Mouse (Mus musculus) hematopoietic stem cell, adult 5-6 weeks (primary cell): Measurements from ENCODE around the gene Wdr45b. TPM values are rescaled to one million over a fixed set of nuclear protein-coding genes. Genes with fewer than 3 reads are reported as not detected.
"Not testable (repeated sequence)": the region's sequence is repeated elsewhere in the genome, so short reads cannot be mapped to it uniquely, and the experiment has no call there.

ENCODE experiments used
- ATAC-seq, 2 experiments: fragments of 125-278 bp in 1 of 2; replicated peaks in 1 of 2; 2 replicates each; pipeline ENCODE4 v1.8.0; 2016 to 2017; ENCODE audit warnings: inconsistent platforms in 2 of 2, mild to moderate bottlenecking in 2 of 2, moderate number of reproducible peaks in 2 of 2, low read depth in 1 of 2, moderate TSS enrichment in 1 of 2; ENCODE audit not compliant: low FRiP score in 2 of 2, poor library complexity in 2 of 2, severe bottlenecking in 2 of 2, insufficient read depth in 1 of 2, low TSS enrichment in 1 of 2
- total RNA-seq: library from RNA; stranded (forward); fragments of 172-1452, 232-1000 nt; gene quantifications from 2 replicates; pipeline ENCODE4 v1.2.3, GENCODE M21; 2017

The Wdr45b gene
- total RNA-seq, 1 experiment from 2014 or later: 54.3 TPM

DNA sequence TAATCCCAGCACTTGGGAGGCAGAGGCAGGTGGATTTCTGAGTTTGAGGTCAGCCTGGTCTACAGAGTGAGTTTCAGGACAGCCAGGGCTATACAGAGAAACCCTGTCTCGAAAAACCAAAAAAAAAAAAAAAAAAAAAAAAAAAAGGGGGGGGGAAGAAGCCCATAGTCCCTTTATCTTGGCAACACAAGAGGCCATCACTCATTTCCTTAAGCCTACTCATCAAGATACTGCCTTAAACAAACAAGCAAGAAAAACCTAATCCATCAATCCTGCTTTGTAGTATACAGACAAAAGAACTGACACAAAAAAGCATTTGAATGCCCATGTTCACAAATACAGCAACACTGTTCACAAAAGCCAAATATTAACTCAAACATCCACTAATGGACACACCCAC is 11.8 kb downstream of the Wdr45b start:
- not testable (repeated sequence) for ATAC-seq

DNA sequence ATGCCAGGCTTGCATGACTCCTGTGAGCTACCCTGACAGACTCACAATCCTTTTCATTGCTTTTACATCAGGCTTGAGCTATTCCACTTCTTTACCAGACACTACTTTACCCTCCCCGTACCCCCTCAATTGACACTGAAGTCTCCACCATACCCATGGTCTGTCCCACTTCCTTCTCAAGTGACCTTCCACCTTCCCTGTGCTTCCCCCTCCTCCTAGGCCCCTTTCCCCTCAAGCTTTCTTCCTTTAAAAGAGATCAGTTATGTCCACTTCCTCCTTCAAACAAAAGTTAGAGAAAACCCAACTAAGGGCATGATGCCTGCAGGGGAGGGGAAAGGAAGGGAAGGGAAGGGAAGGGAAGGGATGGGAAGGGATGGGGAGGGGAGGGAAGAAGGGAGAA is 14.0 kb downstream of the Wdr45b start:
- no peak for ATAC-seq

DNA sequence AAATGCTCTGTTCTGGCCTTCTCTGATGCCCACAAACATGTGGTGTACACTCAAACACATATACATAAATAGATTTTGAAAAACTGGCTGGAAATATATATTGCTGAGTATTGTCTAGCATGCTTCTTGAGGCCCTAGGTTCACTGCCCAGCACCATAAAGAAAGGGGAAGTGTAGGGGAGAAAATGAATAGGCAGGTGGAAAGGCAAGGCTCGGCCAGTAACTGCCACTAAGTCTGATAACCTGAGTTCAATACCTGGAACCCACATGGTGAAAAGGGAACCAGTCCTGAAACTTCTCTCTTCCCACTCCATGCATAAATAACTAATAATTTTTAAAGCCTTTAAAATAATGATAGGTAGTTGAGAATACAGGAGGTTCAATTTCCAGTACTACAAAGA is 14.6 kb downstream of the Wdr45b start:
- no peak for ATAC-seq

GRCm38 (mm10) chr11:121331641-121332040 is 22.6 kb downstream of the Wdr45b start:
- no peak for ATAC-seq

DNA sequence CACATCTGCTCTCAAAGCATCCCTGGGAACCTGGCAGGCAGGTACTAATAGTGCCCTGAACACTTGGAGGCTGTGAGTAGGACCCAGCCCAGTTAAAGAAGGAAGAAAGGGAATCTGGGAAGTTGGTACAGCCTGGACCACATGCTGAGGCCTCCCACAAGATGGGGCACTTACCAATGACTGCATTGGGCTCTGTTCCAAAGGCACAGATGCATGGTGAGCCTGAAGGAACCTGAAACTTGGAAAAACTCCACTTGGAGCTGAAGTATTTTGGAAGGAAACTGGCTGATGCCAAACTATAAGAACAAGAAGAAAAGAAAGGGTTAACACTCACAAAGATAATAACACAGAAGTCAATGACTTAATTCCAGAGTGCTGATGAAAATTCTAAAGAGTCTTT is 25.6 kb downstream of the Wdr45b start:
- no peak for ATAC-seq

GRCm38 (mm10) chr11:121328206-121328605 is 26.0 kb downstream of the Wdr45b start:
- ATAC-seq: no peak

- ATAC-seq: no peak
Measured at GRCm38 (mm10) chr11:121326681-121327080, 27.6 kb downstream of the Wdr45b start.

- ATAC-seq: no peak
Measured at GRCm38 (mm10) chr11:121326034-121326433, 28.2 kb downstream of the Wdr45b start.

DNA sequence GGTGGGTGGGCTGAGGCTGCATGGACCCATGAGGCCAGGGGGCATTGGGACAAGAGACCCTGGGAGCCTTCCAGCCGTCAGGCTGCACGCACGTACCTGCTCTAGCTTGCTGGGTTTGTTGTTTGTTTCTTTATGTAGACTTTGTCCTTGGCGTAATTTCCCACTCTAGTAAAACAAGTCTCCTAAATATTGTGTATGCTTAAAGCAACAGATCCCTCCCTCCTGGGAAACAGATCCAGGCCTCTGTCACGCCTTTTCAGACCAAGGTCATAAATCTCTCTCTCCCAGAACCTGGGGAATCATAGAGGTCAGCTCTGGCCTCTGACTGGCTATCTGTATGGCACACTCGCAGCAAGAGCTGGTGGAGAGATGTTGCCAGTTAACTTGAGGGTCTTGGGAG is 46.5 kb downstream of the Wdr45b start:
- not testable (repeated sequence) for ATAC-seq

- ATAC-seq: no peak
Measured at GRCm38 (mm10) chr11:121306608-121307007, 47.6 kb downstream of the Wdr45b start.

- ATAC-seq: no peak
Measured at GRCm38 (mm10) chr11:121305371-121305770, 48.9 kb downstream of the Wdr45b start.

- no peak for ATAC-seq
Measured at GRCm38 (mm10) chr11:121300265-121300664, 54.0 kb downstream of the Wdr45b start.

DNA sequence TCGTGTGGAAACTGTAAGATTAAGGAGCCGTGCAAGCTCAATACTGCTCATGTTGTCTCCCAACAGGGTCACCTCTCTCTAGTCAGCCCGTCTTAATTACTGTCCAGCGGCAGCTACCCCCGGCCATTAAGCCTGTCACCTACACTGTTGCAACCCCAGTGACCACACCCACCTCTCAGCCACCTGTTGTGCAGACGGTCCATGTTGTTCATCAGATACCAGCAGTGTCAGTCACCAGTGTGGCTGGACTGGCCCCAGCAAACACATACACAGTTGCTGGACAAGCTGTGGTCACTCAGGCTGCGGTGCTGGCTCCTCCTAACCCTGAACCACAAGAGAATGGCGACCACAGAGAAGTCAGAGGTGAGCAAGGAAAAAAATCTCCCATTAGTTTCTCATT is 55.8 kb downstream of the Wdr45b start:
- no peak for ATAC-seq

DNA sequence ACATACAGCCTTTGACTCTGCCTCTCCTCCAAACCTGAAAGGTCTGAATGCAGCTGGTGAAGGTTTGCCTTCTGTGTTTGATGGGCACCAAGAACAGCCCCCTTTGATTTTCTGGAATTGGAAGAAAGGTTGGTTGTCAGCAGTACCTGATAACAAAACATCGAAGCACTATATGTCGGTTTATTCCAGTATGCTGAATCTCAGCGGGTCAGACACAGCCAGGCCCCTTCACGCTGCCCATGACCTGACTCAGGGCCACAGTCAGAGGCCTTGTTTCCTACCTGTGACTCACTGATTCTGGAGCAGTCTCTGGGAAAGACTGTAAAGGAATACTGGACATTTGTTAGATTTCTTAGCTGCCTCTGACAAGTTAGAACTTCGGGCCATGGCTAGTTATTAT is 59.5 kb downstream of the Wdr45b start:
- ATAC-seq: no peak

- ATAC-seq: no peak
Measured at GRCm38 (mm10) chr11:121289859-121290258, 64.4 kb downstream of the Wdr45b start.

GRCm38 (mm10) chr11:121282911-121283310 is 71.3 kb downstream of the Wdr45b start:
- ATAC-seq: no peak; a peak in 1 of 4 replicates

DNA sequence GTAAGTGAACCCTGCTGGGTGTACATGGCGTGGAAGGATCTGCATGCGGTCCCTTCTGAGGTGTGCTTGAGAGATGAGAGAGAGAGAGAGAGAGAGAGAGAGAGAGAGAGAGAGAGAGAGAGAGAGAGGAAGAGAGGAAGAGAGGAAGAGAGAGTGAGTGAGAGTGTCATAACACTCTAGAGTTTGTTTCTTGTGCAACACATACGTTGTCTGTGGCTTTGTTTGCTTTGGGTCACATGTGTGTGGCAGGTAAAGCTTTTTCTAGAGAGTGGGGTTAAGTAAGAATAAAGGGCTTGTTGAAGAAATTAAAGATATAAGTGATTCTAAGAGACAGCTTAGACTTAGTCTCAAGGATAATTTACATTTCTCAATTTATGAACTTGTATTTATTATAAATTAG is 76.2 kb downstream of the Wdr45b start:
- ATAC-seq: no peak

GRCm38 (mm10) chr11:121277516-121277915 is 76.7 kb downstream of the Wdr45b start:
- no peak for ATAC-seq
